Mouse (Mus musculus) limb, embryonic 14.5 days (tissue): ENCODE data around the gene Pik3c2b. TPM values are rescaled to one million over a fixed set of nuclear protein-coding genes. Genes with fewer than 3 reads are reported as not detected.

Experiments used
- ATAC-seq: fragments of 200-750 bp; cut with Nextera tagmentation; 2 replicates; pipeline ENCODE4 v1.8.0; 2017; ENCODE audit warnings: low read depth, moderate number of reproducible peaks, moderate TSS enrichment; ENCODE audit not compliant: low FRiP score
- DNase-seq: peaks from one replicate; pipeline ENCODE4 v3.0.0-alpha.2; 2015; ENCODE audit warnings: low spot score
- H3K27ac ChIP-seq: fragments of 300-500 bp; sonication (generic); replicated peaks from 2 replicates; pipeline ENCODE4 v1.5.1; 2014; ENCODE audit warnings: low read depth, mild to moderate bottlenecking, low read length, moderate library complexity, mixed read lengths
- H3K27me3 ChIP-seq: fragments of 300-500 bp; sonication (generic); 2 replicates; pipeline ENCODE4 v1.6.1; 2014; ENCODE audit warnings: low read length, mixed read lengths; ENCODE audit not compliant: control insufficient read depth, insufficient read depth
- H3K36me3 ChIP-seq: fragments of 300-500 bp; sonication (generic); 2 replicates; pipeline ENCODE4 v1.6.1; 2014; ENCODE audit warnings: mild to moderate bottlenecking, low read length, moderate library complexity, mixed read lengths; ENCODE audit not compliant: control insufficient read depth, insufficient read depth
- H3K4me1 ChIP-seq: fragments of 300-500 bp; sonication (generic); 2 replicates; pipeline ENCODE4 v1.6.1; 2014; ENCODE audit warnings: antibody characterized with exemption, low read length, mixed read lengths; ENCODE audit not compliant: control insufficient read depth, insufficient read depth
- H3K4me2 ChIP-seq: fragments of 300-500 bp; sonication (generic); replicated peaks from 2 replicates; pipeline ENCODE4 v1.6.1; 2014; ENCODE audit warnings: low read depth, mild to moderate bottlenecking, low read length, moderate library complexity; ENCODE audit not compliant: severe bottlenecking
- H3K4me3 ChIP-seq: fragments of 300-500 bp; sonication (generic); replicated peaks from 2 replicates; pipeline ENCODE4 v1.5.1; 2014; ENCODE audit warnings: low read length
- H3K9ac ChIP-seq: fragments of 300-500 bp; sonication (generic); 2 replicates; pipeline ENCODE4 v1.6.1; 2014; ENCODE audit warnings: mild to moderate bottlenecking, low read depth, low read length, moderate library complexity; ENCODE audit not compliant: severe bottlenecking
- H3K9me3 ChIP-seq: fragments of 300-500 bp; sonication (generic); 2 replicates; pipeline ENCODE4 v1.6.1; 2016; ENCODE audit warnings: low read length; ENCODE audit not compliant: control insufficient read depth
- POLR2A ChIP-seq: fragments of 200-500 bp; IDR thresholded peaks from 2 replicates; pipeline ENCODE4 v1.8.0; 2012; ENCODE audit warnings: inconsistent platforms, mild to moderate bottlenecking, moderate library complexity, borderline replicate concordance; ENCODE audit not compliant: insufficient read depth, insufficient read length; ENCODE audit errors: extremely low read depth
- WGBS: fragments of 180-500 bp; shearing (Covaris S2); extraction: QIAGEN DNeasy Blood & Tissue Kit; methylation state at CpG from one replicate; pipeline ENCODE4 v1.1.7; 2014; 5-methylcytosine and 5-hydroxymethylcytosine counted together
- polyA plus RNA-seq, 2 experiments: library from polyadenylated mRNA; depleted of rRNA in 1 of 2; stranded (reverse) in 1 of 2; unstranded in 1 of 2; fragments of >200 nt; fragmentation: Nextera tagmentation in 1 of 2; extraction: Ambion mirVana in 1 of 2; gene quantifications; 2 replicates each; pipeline versions ENCODE4 v1.2.1 to v1.2.3; 2012 to 2014

The Pik3c2b gene
- polyA plus RNA-seq, 2 experiments, result 8.1 to 10.7 TPM

- Histone ChIP-seq H3K4me2 (peak overlapping the region; percentile 90), H3K27me3 (no peaks in the 10 kb centered on the region; the same call in 1 of the 2 replicates)
- 2% methylated on average over 23 of the region's 40 CpGs for WGBS
Measured at GRCm38 (mm10) chr1:133046441-133046931, 1.0 kb downstream of the Pik3c2b start.

GRCm38 (mm10) chr1:133047575-133047974 lies 2.1 kb downstream of the Pik3c2b start:
- ATAC-seq (no peak), DNase-seq (no peak)

More at GRCm38 (mm10) chr1:133046441-133046931, 1.0 kb downstream of the Pik3c2b start:
- H3K27ac ChIP-seq, result peak overlapping the region; percentile 75
- no peak for DNase-seq
- peak; percentile 60 for ATAC-seq
- H3K9me3 ChIP-seq, result no peaks in the 10 kb centered on the region
- peaks cover 30% of the 10 kb centered on the region for H3K4me1 ChIP-seq
- TF ChIP-seq POLR2A, result no peak
- H3K9ac ChIP-seq, result peak overlapping the region; percentile 95
- H3K36me3 ChIP-seq, result no peaks in the 10 kb centered on the region
- H3K4me3 ChIP-seq, result peak overlapping the region; percentile 85

GRCm38 (mm10) chr1:133048690-133049089 lies 3.2 kb downstream of the Pik3c2b start:
- Histone ChIP-seq H3K27ac (no peak overlapping the region), H3K4me2 (no peak overlapping the region), H3K27me3 (no peaks in the 10 kb centered on the region; the same call in 1 of the 2 replicates), H3K9ac (no peak overlapping the region), H3K4me1 (peaks cover 30% of the 10 kb centered on the region), H3K9me3 (no peaks in the 10 kb centered on the region), H3K36me3 (no peaks in the 10 kb centered on the region), H3K4me3 (no peak overlapping the region)
- TF ChIP-seq POLR2A, result no peak
- DNase-seq, result no peak
- ATAC-seq, result no peak
- WGBS, result 51% methylated on average over 2 of the region's 2 CpGs

More at GRCm38 (mm10) chr1:133047575-133047974, 2.1 kb downstream of the Pik3c2b start:
- 27% methylated on average over 8 of the region's 8 CpGs for WGBS
- Histone ChIP-seq H3K4me3 (peak overlapping the region; percentile 85), H3K27me3 (no peaks in the 10 kb centered on the region; the same call in 1 of the 2 replicates), H3K27ac (peak overlapping the region; percentile 52), H3K36me3 (no peaks in the 10 kb centered on the region), H3K4me1 (peaks cover 30% of the 10 kb centered on the region), H3K9me3 (no peaks in the 10 kb centered on the region), H3K4me2 (peak overlapping the region; percentile 90), H3K9ac (peak overlapping the region; percentile 95)
- TF ChIP-seq POLR2A, result no peak

- Histone ChIP-seq H3K9ac (no peak overlapping the region), H3K4me2 (no peak overlapping the region), H3K9me3 (no peaks in the 10 kb centered on the region), H3K27me3 (no peaks in the 10 kb centered on the region), H3K4me3 (no peak overlapping the region), H3K4me1 (peaks cover 27% of the 10 kb centered on the region), H3K36me3 (no peaks in the 10 kb centered on the region), H3K27ac (no peak overlapping the region)
- no peak for DNase-seq
- no peak for ATAC-seq
- no peak for TF ChIP-seq POLR2A
- 26% methylated on average over 11 of the region's 11 CpGs for WGBS
Measured at GRCm38 (mm10) chr1:133050001-133050431, 4.5 kb downstream of the Pik3c2b start.

- no peaks in the 10 kb centered on the region for H3K36me3 ChIP-seq
- H3K9ac ChIP-seq, result no peak overlapping the region
- no peak overlapping the region for H3K4me2 ChIP-seq
- H3K9me3 ChIP-seq, result no peaks in the 10 kb centered on the region
- 90% methylated on average over 2 of the region's 2 CpGs for WGBS
- H3K4me3 ChIP-seq, result no peak overlapping the region
- H3K27ac ChIP-seq, result no peak overlapping the region
- no peak for TF ChIP-seq POLR2A
- H3K4me1 ChIP-seq, result peaks cover 20% of the 10 kb centered on the region
- no peaks in the 10 kb centered on the region for H3K27me3 ChIP-seq
- ATAC-seq (no peak), DNase-seq (no peak)
Measured at GRCm38 (mm10) chr1:133051829-133052228, 6.4 kb downstream of the Pik3c2b start.
